Mouse (Mus musculus): ENCODE measurements around the gene Mrps15. TPM values are rescaled to one million over a fixed set of nuclear protein-coding genes. Genes with fewer than 3 reads are reported as not detected.

The Mrps15 gene
- polyA plus RNA-seq, 1 experiment from 2014 or later = 147 TPM

DNA sequence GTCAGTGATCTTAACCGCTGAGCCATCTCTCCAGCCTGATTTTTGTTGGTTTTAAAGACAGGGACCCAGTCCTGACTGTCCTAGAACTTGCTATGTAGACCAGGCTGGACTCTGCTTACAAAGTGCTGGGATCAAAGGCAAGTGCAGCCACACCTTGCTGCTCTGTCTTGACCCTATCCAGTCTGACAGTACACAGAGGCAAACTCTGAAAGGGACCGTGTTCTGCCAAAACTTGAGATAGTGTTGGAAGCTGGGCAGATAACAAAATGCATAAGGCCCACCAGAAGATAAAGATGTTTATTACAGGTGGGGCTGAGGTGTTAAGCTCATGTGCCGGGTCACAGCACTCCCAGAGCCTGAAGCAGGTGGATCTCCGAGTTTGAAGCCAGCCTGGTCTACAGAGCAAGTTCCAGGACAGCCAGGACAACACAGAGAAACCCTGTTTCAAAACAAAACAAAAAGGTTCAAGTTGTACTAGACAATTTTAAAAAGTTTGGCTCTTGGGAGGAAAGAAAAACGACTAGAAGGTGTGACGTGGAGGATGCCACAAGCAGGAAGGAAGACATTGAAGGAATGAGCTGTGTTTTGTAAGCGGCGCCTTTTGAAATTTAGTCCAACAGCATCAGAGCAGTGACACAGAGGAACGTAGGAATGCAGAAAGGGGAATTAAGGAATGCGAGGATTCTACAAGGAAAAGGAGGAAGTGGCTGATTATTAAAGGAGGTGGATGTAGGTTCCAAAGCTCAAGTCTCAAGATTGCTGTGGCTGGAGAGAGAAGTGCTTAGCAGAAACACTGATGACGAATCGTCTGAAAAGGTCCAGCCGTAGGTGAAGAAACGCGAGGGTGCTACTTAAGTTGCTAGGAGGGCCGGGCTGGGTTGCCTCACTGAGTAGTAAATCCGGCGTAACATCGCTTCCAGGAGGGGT, 10.7 kb downstream of the Mrps15 start:
- Histone ChIP-seq H3K36me3 (peaks cover 42% of the 10 kb centered on the region), H3K27ac (peak overlapping the region; percentile 88), H3K9me3 (no peaks in the 10 kb centered on the region), H3K4me1 (replicated peaks) (peaks cover 24% of the 10 kb centered on the region), H3K27me3 (ENCODE audit: insufficient read depth, poor library complexity, severe bottlenecking) (no peaks in the 10 kb centered on the region), H3K4me3 (peak overlapping the region; percentile 76)
- DNase-seq (ENCODE audit: low spot score) = no peak
- WGBS = 17% methylated on average over 19 of the region's 19 CpGs

DNA sequence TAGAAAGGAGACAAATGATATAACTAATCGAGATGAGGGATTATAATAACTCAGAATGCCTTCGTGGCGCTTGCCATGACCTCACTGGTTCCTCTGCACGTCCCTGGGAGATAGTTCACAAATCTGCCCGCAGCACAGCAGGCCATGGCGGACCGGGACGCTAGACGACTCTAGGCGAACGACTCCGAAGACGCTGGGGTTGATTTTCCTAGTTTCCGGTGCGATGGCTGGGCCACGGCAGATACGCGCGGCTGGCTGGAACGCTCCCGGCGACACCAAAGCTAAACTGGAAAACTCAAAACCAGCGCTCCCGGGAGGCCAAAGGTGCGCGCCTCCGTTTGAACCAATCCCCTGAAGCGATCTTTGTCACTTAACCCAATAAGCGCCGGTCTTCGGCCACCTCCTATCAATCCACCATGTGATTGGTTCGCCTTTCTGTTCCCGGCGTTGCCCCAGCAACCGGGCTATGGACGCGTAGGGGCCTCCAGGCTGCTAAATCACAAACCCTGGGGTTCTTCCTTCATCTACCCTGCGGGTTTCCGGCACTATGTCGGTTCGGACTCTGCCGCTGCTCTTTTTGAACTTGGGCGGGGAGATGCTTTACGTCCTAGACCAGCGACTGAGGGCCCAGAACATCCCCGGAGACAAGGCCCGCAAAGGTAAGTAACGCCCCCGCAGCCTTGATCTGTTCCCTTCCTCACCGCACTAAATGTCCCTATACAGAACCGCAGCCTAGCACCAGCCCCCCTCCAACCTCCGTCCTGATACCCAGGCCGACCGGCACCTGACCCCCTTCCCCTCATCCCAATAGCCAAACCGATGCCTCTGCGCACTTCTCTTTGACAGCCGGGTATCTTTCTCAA, 11.6 kb downstream of the Mrps15 start, which contains the start of gene Oscp1:
TSS of gene Oscp1 (plus strand) at position 432 of the 863 bp plus-strand sequence.
- no peaks in the 10 kb centered on the region for H3K9me3 ChIP-seq
- peak within 1 kb of the TSS; percentile 76 for H3K4me3 ChIP-seq
- peaks cover 34% of the 10 kb centered on the region for H3K36me3 ChIP-seq
- H3K4me1 ChIP-seq (replicated peaks) = peaks cover 24% of the 10 kb centered on the region
- no peaks in the 10 kb centered on the region for H3K27me3 ChIP-seq (ENCODE audit: insufficient read depth, poor library complexity, severe bottlenecking)
- DNase-seq (ENCODE audit: low spot score) = peak; percentile 94
- peak within 1 kb of the TSS; percentile 88 for H3K27ac ChIP-seq
- WGBS = under 1% methylated on average over 57 of the region's 57 CpGs

DNA sequence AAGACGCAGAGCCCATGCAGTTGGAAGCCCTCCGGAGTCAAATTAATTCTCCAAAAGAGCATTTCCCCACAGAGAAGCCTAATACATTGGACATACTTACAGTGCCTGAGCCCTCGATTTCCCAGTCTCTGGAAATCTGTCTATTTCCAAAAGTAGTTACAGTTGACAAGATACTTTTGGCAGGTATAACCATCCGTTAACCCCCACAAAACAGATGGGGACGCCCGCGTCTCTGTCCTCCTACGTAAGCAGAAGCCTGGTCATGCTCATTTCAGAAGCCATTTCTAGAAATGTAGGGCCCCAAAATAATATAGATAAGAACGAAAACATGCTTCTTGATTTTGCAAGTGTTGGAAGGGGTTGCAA, 12.3 kb downstream of the Mrps15 start:
- 43% methylated on average over 9 of the region's 9 CpGs for WGBS
- no peak for DNase-seq (ENCODE audit: low spot score)
- Histone ChIP-seq H3K27me3 (ENCODE audit: insufficient read depth, poor library complexity, severe bottlenecking) (no peaks in the 10 kb centered on the region), H3K36me3 (peaks cover 28% of the 10 kb centered on the region), H3K4me3 (peak overlapping the region; percentile 76), H3K9me3 (no peaks in the 10 kb centered on the region), H3K4me1 (replicated peaks) (peaks cover 24% of the 10 kb centered on the region), H3K27ac (peak overlapping the region; percentile 88)

DNA sequence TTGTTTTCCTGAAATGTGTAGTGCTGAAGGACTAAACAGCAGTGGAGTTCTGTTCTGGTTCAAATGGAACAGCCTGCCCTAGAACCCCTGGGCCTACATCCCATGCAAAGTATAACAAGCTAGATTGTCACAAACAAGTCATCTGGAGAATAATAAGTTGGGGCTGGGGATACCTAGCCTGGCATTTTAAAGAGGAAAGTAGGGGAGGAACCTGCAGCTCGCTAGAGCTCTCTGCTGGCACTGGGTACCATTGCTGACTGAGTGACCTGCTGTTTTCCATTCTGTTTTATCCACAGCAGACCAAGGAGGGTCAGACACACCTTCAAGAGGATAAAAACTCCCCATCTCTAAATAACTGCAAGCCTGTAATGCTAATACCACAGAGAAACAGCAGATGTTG, 16.1 kb downstream of the Mrps15 start:
- 54% methylated on average over 1 of the region's 1 CpGs for WGBS
- H3K36me3 ChIP-seq = no peaks in the 10 kb centered on the region
- no peak for DNase-seq (ENCODE audit: low spot score)
- H3K27ac ChIP-seq = no peak overlapping the region
- no peak overlapping the region for H3K4me3 ChIP-seq
- H3K27me3 ChIP-seq (ENCODE audit: insufficient read depth, poor library complexity, severe bottlenecking) = no peaks in the 10 kb centered on the region
- H3K4me1 ChIP-seq (replicated peaks) = peaks cover 15% of the 10 kb centered on the region
- no peaks in the 10 kb centered on the region for H3K9me3 ChIP-seq

DNA sequence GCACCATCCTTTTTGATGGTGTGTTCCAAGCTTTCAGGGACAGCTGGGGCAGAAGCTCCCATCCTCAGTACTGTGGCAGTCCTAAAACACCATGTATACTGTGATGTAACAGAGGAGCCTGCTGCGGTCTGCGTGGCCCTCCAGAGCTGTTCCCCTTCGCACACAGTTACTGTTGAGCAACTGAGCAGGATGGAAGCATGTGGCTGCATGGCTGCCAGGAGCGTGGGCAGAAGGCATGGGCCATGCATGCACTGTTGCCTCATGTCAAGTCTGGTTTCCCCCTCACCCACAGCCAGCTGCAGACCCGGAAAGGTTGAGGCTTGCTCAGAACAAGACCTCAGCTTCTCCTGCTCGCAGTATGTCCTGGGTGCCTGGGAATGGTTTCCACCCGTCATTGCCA, 18.5 kb downstream of the Mrps15 start:
- Histone ChIP-seq H3K27ac (no peak overlapping the region), H3K9me3 (no peaks in the 10 kb centered on the region), H3K36me3 (peaks cover 2% of the 10 kb centered on the region; the same call in 1 of the 2 replicates), H3K27me3 (ENCODE audit: insufficient read depth, poor library complexity, severe bottlenecking) (no peaks in the 10 kb centered on the region), H3K4me3 (no peak overlapping the region), H3K4me1 (replicated peaks) (0 out of 2 replicates have a peak, but pooled peaks cover 4% of the 10 kb centered on the region)
- WGBS = 86% methylated on average over 7 of the region's 7 CpGs
- DNase-seq (ENCODE audit: low spot score) = no peak

DNA sequence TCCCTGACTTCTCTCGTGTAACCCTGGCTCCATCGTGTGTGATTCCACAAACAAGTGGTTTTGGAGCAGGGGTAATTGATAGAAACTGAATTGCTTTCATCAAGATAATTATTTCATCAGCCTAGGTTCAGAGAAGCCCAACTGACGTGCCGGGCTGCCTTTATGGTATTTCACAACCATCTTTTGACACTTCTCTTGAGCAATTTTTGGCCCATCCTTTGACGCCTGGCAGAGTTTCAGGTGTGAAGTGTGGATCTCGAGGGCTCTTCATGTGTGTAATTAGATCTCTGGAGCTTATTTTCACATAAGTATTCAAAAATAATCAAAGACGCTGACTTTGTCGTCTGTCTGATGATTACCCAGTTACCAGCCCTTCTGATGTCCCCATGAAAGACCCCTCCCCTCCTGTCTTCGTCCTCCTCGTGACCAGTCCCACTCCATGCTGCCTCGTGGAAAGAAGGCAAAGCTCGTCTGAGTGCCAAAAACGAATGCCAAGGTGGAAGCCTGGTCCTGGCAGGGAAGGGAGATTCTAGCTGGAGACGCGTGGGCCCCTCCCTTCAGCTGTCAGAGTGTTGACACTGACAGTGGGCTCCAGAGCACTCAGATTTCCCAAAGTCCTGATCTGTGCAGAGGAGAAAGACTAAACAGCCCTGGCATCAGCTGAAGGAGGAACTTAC, 20.8 kb downstream of the Mrps15 start:
- Histone ChIP-seq H3K4me1 (replicated peaks) (no peaks in the 10 kb centered on the region), H3K9me3 (no peaks in the 10 kb centered on the region), H3K27me3 (ENCODE audit: insufficient read depth, poor library complexity, severe bottlenecking) (no peaks in the 10 kb centered on the region), H3K27ac (no peak overlapping the region), H3K4me3 (no peak overlapping the region), H3K36me3 (peaks cover 2% of the 10 kb centered on the region; the same call in 1 of the 2 replicates)
- WGBS = 82% methylated on average over 15 of the region's 15 CpGs
- no peak for DNase-seq (ENCODE audit: low spot score)

DNA sequence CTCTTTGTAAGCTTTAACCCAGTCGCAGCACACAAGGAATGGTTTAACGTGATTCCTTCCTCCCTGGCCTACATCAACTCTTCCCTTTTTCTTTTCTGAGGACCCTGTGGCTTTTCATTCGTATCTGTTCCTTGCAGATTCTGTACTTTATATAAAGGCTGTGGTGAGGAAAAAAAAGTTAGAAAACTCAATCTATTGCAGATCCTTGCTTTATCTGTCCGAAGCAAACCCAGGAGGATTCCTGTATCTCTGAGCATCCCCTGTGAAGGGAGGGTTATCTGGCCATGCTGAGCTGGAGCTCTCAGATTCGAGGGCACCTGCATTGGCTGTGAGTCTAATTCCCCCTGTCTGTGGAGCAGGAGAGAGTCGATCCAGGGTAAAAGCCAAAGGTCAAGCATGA, 22.1 kb downstream of the Mrps15 start:
- WGBS = 91% methylated on average over 6 of the region's 6 CpGs

DNA sequence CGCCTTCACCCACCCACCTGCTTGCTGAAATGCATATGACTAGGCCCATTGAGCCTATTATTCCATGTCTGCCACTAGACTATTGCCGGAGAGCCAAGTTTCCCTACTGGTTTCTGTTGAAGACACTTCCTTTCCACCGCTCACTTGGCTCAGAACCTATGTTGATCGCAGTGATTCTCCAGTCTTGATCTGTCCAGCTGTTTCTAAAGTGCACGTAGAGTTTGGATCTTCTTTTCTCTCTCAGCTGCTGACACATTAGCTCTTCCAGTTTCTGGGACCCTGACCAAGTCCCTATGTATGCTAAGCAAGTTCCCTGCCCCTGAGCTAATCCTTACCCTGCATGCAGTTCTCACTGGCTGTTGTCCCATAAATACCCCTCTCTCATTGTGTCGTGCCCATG, 31.1 kb downstream of the Mrps15 start:
- H3K4me3 ChIP-seq = no peak overlapping the region
- H3K27ac ChIP-seq = no peak overlapping the region
- WGBS = 88% methylated on average over 6 of the region's 6 CpGs
- no peaks in the 10 kb centered on the region for H3K4me1 ChIP-seq (replicated peaks)
- no peak for DNase-seq (ENCODE audit: low spot score)
- H3K27me3 ChIP-seq (ENCODE audit: insufficient read depth, poor library complexity, severe bottlenecking) = no peaks in the 10 kb centered on the region
- no peaks in the 10 kb centered on the region for H3K9me3 ChIP-seq
- peaks cover 49% of the 10 kb centered on the region for H3K36me3 ChIP-seq

More for the DNA sequence above, 22.1 kb downstream of the Mrps15 start:
- no peak for DNase-seq (ENCODE audit: low spot score)
- Histone ChIP-seq H3K9me3 (no peaks in the 10 kb centered on the region), H3K4me1 (replicated peaks) (no peaks in the 10 kb centered on the region), H3K36me3 (peaks cover 6% of the 10 kb centered on the region), H3K27ac (no peak overlapping the region), H3K27me3 (ENCODE audit: insufficient read depth, poor library complexity, severe bottlenecking) (no peaks in the 10 kb centered on the region), H3K4me3 (no peak overlapping the region)

DNA sequence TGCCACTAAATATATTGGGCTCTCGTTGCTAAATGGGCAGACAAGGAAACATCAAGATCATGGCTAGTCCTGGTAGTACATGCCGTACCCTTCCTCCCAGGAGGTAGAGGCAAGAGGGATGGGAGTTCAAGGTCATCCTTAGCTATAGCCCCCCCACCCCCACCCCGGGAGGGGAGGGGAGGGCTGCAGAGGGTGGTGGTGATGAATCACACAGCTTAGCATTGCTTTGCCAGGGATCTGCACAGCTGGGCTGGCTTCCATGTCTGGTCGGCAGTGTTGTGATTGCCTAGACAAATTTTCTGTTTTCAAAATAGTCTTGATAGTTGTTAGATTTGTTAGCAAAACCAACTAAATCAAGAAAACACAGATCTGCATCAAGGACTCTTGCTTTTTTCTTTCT, 32.5 kb downstream of the Mrps15 start:
- Histone ChIP-seq H3K36me3 (peaks cover 55% of the 10 kb centered on the region), H3K4me1 (replicated peaks) (no peaks in the 10 kb centered on the region), H3K27me3 (ENCODE audit: insufficient read depth, poor library complexity, severe bottlenecking) (no peaks in the 10 kb centered on the region), H3K4me3 (no peak overlapping the region), H3K27ac (no peak overlapping the region), H3K9me3 (no peaks in the 10 kb centered on the region)
- no peak for DNase-seq (ENCODE audit: low spot score)
- 87% methylated on average over 4 of the region's 4 CpGs for WGBS

DNA sequence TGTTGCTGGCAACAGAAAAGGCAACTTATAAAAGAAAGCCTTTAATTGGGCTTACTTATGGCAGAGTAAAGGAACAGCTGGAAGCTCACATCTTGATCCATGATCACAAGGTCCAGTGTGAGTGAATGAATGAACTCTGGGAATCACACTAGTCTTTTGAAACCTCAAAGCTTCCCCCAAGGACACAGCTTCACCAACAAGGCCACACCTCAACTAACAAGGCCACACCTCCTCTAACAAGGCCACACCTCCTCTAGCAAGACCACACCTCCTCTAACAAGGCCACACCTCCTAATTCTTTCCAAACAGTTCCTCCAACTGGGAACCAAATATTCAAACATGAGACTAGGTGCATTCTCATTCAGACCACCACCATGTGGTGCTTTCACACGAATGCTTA, 34.9 kb downstream of the Mrps15 start:
- Histone ChIP-seq H3K9me3 (no peaks in the 10 kb centered on the region), H3K36me3 (peaks cover 42% of the 10 kb centered on the region), H3K4me3 (no peak overlapping the region), H3K4me1 (replicated peaks) (0 out of 2 replicates have a peak, but pooled peaks cover 3% of the 10 kb centered on the region), H3K27ac (no peak overlapping the region), H3K27me3 (ENCODE audit: insufficient read depth, poor library complexity, severe bottlenecking) (no peaks in the 10 kb centered on the region)
- 92% methylated on average over 1 of the region's 1 CpGs for WGBS
- DNase-seq (ENCODE audit: low spot score) = no peak

DNA sequence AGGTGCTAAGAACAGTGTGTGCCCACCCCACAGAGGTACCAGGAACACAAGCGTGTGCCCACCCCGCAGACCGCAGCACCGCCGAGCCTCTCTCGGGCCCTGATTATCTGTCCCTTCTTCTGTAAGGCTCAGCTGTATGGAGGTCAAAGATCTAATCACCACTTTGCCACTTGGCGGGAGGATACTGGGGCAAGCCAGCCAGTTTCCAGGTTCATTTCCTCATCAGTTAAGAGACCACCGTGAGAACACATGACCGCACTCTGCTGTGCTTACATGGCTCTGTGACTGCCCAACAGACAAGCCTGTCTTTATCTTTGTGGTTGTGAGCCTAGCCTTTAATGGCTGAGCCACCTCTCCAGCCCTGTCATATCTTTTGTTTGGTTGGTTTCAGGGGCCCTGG, 36.3 kb downstream of the Mrps15 start:
- Histone ChIP-seq H3K36me3 (peaks cover 39% of the 10 kb centered on the region), H3K4me3 (no peak overlapping the region), H3K4me1 (replicated peaks) (0 out of 2 replicates have a peak, but pooled peaks cover 3% of the 10 kb centered on the region), H3K27ac (no peak overlapping the region), H3K9me3 (no peaks in the 10 kb centered on the region), H3K27me3 (ENCODE audit: insufficient read depth, poor library complexity, severe bottlenecking) (no peaks in the 10 kb centered on the region)
- no peak for DNase-seq (ENCODE audit: low spot score)
- 93% methylated on average over 9 of the region's 9 CpGs for WGBS

DNA sequence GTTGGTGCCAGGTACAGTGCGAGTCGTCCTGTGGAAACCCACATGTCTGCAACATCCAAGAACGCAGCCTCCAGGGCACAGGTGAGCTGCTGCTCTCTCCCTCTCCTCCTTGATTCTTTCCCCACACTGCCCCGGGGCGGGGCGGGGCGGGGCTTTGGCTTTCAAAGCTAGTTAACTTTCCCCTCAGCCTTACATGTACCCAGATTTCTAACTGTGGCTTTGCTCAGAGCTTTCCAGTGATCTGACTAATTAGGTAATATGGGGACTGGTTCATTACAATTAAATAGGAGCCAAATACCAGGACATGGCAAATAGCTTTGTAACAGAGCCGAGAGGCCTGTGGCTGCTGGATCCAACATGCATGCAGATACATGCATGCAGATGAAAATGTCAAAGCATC, 37.7 kb downstream of the Mrps15 start:
- Histone ChIP-seq H3K27ac (no peak overlapping the region), H3K36me3 (peaks cover 45% of the 10 kb centered on the region), H3K27me3 (ENCODE audit: insufficient read depth, poor library complexity, severe bottlenecking) (no peaks in the 10 kb centered on the region), H3K9me3 (no peaks in the 10 kb centered on the region), H3K4me1 (replicated peaks) (0 out of 2 replicates have a peak, but pooled peaks cover 3% of the 10 kb centered on the region), H3K4me3 (no peak overlapping the region)
- no peak for DNase-seq (ENCODE audit: low spot score)
- 74% methylated on average over 8 of the region's 8 CpGs for WGBS

Measured in hindbrain, embryonic 10.5 days (tissue).